Mouse (Mus musculus) 3T3-L1 (cell line): Measurements from ENCODE around the gene Dhrs1.

ENCODE experiments used
- DNase-seq: peaks from one replicate; pipeline ENCODE4 v3.0.0-alpha.2; 2015; ENCODE audit warnings: low read depth, low spot score

Gene Dhrs1

DNA sequence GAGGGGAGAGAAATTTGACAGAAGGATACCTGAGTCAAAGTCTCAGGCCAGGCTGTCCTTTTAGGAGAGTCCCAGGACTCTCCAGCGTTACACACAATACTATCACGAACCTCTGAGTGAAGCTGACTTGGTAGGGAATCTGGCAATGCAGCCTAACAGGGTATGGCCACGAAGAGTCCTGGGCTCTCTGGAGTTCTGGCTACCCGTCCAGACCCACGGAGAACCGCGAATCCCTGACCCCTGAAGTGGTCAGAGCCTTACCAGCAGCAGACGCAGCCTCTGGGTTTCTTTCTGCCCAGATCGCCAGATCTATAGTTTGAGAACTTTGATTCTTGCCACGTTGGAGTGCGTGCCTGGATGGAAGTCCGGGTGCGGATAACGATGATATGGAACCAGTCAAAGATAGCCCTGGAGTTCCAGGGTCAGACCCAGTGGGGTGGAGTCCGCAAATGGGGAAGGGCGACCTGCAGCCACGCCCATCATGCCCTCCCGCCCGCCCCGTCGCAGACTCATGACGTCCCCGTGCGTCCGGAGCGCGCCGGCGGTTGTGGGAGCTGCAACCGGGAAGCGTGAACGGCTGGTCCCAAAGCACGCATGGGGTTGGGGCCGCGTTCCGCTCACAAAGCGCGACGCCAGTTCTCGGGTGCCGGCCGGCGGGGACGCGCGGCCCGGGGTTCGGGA lies at the start of gene Dhrs1, which contains the start of gene Nop9:
Dhrs1 (minus strand) TSS at position 511 of the 681 bp plus-strand sequence.
Nop9 (plus strand) TSS at position 514 of the 681 bp plus-strand sequence.
- peak; percentile 71 for DNase-seq

DNA sequence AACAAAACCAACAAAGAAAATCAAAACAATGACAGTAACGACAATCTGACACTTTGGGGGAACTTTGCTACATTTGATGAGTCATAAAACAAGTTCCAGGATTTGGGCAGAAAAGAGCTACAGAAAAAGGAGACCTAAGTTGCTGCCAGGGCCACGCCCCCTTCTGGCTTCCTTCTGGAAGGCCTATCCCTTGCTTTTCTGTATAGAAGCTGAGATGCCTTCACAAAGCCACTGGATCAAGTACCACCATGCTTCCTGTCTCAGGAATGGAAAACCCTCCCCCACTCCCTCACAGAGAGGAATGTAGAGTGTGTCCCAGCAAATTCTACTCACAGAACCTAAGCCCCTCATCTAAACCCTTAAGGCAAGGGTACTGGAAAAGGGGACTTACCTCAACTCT lies 48.5 kb upstream of the Dhrs1 start:
- peak; percentile 85 for DNase-seq

DNA sequence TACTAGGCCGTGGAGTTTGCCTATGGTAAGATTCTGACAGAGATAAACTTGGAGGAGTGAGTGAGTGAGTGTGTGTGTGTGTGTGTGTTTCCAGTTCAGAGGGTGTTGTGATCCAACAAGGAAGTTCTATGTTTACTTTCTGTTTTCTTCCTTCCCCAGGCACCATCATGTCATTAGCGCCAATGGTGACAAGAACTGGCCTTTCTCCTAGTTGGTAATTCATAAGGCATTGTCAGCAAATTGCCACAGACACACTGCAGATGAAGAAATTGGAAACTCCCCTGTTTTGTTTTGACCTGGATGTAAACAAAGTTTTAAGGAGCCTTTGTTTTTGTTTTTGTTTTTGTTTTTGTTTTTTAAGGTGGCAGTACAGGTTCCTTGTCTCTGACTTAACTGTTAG lies 48.0 kb upstream of the Dhrs1 start:
- no peak for DNase-seq

DNA sequence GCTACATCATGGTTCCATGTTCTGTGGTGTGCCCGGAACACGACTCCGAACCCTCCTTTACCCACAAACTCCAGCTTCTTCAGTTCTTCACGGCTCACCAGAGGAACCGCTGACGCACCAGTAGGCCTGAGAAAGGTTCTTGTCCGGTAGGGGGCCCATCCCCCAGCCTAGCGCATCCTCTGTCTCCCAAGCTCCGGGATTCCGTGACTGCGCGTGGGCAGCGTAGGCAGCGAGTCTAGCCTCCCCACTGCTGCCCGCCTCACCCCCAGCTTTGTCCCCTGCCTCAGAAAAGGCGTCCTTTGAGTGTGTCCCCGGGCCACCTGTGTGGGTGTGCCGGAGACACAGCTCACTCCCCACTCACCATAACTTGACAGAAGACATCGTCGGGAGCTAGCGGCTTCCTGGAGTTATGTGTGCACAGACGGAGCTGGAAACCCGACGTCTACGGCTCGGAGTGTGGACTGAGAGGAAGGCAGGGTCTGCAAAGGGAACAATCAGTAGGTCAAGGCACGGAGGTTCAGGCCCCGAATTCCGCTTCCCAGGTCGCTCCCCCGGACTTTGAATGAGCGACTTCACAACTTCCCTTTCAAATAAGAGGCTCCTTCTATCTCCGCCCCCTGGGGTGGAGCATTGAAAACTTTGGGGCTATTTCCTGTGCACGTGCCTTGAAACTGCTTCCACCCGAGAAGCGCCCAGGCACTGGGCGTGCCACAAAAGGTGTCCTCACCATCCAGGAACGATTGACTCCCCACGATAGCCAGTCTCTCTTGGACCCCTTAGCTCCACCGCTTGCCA lies 43.0 kb upstream of the Dhrs1 start, which contains the start of gene Ripk3:
Ripk3 (minus strand) TSS at position 610 of the 795 bp plus-strand sequence.
- DNase-seq = peak; percentile 35

DNA sequence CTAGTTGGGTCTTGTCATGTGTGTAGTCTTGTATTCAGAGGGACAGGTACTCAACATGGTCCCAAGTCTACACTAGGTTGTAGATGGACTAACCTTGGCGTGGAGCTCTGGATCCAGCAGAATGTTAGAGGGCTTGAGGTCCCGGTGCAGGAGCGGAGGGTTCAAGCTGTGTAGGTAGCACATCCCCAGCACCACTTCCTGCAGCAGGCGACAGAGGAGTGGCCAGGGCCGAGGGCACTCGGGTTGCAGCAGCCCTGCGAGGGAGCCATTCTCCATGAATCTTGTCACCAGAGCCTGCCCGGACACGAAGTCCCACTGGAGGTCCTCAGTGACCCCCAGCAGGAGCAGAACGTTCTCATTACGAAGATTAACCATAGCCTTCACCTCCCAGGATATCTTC lies 42.2 kb upstream of the Dhrs1 start:
- no peak for DNase-seq

DNA sequence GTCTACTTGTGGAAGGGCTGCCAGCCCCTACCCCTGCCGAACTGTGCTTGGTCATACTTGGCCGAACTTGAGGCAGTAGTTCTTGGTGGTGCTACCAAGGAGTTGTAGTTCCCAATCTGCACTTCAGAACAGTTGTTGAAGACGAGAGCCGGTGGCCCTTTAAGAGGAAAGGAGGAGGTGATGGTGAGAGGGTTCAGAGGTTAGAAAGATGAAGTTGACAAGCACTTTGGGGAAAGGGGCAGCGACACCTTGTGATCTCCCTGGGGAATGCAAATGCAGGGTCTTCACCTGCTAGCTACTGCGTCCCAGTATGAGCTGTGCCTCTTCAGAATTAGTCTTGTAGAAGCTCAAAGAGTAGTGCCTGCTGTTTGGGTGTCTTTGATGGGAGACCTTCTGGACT lies 39.7 kb upstream of the Dhrs1 start:
- DNase-seq = no peak

DNA sequence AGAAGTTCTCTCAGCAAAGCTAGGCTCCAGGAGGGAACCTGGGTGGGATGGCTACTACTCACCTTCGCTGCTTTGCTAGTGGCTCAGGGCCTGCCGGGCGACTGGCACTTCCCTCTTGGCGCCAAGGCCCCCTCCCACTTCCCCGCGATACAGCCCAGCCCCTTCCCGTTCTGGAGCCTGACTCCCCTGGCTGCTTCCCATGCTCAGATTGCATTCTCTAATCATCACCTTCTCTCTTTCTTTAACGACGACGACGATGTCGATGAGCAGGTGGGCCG lies 38.4 kb upstream of the Dhrs1 start, which contains the start of gene Adcy4:
Adcy4 (minus strand) TSS at position 138 of the 278 bp plus-strand sequence.
- no peak for DNase-seq

DNA sequence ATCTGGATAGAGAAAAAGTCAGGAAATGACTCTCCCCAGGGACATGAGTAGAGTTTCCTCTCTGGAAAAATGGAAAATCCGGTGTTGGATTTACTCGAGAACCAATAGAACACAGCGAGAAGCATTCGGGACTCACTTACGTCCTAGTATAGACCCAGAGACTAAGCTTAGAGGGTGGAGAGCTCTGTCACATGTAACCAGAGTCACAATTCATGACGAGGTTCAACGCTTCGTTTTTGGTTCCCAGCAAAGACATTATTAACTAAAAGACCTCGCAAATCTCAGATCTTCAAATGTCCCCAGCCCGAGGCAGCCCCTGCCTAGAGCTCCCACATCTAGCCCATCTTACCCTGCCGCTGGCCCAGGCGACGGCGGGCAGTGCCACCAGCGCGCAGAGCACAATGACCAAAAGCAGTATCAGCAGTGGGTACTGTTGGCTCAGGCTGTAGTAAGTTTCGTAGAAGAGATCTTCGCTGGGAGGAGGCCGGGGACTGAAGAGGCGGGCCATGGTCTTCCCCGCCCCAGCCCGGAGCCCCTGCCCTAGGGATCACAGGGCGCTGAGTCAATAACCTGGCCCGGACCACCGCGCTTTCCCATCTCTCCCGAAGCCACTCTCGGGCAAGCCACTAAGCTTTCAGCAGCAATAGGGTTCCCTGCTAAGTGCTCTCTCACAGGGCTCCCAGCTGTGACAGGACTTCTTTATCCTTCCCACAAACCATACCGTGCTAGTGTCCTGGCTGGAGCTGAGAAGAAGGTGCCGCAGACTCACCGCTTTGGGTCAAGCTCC lies 37.9 kb upstream of the Dhrs1 start:
- DNase-seq = peak; percentile 68

DNA sequence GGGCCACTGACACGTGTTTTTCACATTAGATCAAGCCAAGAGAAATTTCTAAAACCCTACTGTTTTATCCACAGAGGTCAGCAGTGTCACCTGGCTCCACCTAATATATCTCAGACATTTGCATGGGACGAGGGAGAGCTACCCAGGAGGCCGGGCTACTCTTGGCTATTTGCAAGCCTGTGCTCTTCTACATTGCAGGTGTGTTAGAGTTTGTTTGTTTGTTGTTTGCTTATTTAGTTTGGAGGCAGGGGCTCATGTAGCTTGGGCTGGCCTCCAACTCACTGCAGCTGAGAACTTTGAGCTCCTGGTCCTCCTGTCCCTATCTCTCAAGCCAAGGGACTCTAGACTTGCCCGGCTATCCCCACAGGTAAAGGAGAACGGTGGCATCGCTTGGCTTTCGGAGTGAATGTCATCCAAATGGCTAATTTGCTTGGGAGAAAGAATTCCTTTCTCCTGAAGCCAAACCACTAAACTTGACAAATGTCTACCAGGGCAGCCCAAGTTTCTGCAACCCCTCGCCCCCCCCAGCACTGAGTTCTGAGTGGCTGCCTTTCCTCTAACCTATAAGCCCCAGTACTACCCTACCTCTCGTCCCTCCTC lies 37.0 kb upstream of the Dhrs1 start:
- no peak for DNase-seq

DNA sequence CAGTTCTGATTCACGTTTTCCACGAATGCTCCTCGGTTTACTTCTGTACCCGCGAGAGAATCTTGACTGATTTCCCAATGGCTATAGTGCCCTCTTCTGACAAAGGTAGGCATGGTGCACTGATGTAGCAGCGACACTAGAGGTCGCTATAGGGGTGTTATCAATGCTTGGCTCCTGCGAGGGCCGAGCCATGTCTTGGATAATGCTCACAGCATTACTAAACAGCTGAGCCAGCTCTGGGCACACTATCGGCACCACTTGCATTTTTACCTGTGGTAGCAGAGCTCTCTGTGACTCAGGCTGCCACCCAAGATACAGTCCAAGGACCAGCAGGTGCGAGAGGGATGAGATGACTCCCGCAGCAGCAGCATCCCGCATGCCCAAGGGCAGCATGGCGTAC lies 35.8 kb upstream of the Dhrs1 start:
- DNase-seq = peak; percentile 84

DNA sequence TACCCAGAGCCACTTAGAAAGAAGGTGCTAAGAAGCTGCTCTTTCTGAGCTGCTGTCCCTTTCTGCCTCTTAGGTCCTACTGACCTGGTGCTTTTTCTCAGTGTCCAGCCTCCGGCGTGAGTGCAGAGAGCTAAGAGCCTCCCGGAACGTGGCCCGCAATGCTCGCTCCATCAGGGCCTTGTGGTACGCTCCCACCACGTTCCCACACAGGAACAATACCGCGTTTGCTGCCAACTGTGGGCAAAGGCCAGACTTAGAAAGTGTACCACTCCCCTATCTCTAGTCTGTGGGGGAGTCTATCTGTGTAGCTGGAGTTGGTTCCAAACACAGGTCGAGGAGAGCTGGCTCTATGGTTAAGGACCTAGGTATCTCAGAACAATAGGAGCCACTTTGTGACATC lies 35.2 kb upstream of the Dhrs1 start:
- DNase-seq = no peak

DNA sequence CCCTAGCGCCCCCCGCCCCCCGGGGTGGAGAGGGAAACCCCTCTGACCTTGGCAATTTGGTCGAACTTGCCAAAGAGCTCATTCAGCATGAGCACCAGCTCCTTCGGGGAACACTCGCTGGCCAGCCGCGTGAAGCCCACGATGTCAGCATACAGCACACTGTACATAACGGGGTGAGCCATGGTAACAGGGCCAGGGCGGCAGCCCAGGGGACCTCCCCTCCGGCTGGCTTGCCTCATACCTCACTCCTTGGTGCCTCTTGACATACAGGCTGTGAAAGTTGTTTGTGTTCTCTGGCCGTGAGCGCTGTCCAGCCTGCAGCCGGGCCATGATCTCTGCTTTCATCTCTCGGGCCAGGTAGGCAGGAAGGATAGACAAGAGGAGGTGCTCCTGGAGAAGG lies 34.2 kb upstream of the Dhrs1 start:
- no peak for DNase-seq

DNA sequence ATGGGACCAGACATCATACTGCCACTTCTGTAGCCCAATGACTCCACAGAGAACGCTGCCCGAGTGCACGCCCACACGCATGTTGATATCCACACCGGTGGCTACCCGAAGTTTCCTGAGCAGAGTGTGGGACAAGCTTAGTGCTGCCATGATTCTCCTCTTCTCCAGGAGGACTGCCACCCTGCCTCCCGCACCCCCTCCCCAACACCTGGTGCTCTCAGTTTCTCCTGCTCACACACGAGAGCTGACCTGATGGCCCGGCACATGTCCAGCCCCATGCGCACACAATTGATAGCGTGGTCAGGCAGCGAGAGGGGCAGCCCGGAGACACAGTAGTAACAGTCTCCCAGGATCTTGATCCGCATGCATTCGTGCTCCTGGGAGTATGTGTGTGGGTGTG lies 33.2 kb upstream of the Dhrs1 start:
- no peak for DNase-seq

DNA sequence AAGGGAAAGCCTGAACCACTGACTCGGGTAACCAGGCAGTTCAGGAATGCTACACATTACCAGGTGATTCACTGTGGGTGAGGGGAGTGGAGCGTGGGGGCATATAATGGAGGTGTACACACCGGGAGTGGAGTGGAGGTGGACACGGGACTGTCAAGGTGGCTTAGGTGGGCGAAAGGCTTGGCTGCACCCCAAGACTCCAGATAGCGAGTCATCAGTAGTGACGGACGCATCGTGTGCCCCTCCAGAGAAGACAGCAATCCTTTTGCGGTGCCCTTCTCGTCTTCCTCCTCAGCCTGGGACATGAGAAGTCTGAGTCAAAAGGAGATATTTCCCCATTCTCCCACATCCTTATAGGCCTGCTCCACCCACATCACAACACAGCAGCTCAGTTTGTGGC lies 32.3 kb upstream of the Dhrs1 start:
- no peak for DNase-seq

DNA sequence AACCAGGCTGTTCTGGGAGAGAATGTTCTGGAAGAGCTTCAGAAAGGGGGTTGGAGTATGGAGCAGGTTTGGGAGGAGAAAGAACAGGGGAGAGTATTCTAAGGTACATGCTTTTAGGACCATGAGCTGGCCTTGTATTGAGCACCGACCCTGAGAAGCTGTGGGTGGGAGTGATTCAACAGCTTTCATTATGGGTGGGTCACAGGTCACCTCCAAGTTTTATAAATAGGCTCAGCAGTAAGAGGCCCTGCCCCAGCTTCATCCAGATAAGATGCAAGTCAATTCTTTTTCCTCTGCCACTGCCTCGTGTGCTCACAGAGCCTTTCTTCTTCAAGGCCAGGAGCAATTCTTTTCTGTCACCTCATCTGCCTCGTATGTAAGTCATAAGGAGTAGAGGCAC lies 31.7 kb upstream of the Dhrs1 start:
- DNase-seq = no peak

DNA sequence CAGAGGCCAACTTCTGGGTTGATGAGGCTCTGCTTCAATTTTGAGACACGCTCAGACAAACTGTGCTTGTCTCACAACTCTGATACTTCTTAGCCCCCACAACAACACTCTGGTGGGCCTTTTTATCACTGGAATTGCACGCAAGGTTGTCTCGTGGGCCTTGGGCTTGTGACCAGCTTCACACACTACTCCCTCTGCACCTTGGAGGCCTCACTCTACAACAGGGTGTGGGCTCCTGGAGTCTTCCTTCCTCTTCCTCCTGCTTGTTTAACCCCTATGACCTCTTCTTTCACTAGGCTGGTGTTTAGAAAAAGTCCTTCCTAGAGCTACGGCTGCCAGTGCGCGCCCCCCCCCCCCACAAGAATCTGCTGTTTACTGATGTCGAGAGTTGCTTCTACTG lies 31.2 kb upstream of the Dhrs1 start:
- DNase-seq = no peak

DNA sequence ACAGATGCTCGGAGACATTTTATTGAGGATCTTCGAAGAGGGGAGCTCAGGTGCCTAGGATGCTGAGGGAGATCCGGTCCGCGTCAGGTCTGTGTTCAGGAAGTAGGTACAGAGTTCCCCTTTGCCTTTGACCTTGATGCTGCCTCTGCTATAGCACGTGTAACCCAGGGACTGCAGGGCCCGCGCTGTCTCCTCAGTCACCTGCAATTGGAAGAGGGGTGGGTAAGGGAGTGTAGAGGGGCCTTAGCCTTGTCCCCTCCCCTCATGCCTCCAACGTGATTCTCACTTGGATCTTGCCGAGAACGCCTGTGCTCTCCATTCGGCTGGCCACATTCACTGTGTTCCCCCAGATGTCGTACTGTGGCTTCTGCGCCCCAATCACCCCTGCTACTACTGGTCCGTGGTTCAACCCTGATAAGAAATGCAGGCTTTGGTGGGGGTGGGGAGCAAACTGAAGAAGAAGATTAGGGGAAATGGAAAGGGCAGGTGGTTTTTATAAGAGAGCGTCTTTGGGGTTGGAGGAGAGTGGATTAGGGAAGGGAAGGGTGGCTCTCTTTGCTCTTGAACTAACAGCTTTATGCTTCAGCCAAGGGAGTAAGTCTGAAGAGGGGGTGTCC lies 23.7 kb upstream of the Dhrs1 start:
- DNase-seq = no peak

DNA sequence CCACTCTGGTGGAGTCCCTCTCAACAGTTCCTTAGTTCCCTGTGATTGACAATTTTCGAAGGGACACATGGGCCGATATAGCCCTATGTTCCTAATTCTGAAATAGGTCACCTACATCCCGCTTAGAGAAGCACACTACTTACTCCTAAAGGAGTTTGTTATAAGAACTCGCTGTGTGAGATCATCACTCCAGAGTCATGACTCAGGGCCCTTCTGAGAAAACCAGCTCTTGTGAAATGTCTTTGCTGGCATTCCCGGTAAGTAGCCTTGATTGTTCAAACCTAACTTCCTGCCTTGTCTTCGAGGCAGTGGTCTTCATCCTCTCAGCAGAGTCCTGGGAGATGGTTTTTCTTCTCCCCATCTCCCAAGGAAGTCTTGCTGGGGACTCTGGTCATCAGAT lies 23.1 kb upstream of the Dhrs1 start:
- peak; percentile 61 for DNase-seq

DNA sequence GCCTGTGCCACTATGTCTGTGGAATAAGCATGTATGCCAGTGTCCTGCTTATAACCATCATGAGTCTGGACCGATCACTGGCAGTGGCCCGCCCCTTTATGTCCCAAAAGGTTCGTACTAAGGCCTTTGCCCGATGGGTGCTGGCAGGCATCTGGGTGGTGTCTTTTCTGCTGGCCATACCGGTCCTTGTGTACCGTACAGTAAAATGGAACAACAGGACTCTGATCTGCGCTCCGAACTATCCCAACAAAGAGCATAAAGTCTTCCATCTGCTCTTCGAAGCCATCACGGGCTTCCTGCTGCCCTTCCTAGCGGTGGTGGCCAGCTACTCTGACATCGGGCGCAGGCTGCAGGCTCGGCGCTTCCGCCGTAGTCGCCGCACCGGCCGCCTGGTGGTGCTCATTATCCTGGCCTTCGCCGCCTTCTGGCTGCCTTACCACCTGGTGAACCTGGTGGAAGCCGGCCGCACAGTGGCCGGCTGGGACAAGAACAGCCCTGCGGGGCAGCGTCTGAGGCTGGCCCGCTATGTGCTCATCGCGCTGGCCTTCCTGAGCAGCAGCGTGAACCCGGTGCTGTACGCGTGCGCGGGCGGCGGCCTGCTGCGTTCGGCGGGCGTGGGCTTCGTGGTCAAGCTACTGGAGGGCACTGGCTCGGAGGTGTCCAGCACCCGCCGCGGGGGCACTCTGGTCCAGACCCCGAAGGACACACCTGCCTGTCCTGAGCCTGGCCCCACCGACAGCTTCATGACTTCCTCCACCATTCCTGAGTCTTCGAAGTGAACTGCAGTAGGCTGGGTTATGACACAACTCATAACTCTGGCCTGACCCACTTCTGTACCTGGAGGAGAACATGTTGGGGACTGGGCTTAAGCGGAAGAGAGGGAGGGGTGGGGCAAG lies 22.3 kb upstream of the Dhrs1 start:
- DNase-seq = no peak

DNA sequence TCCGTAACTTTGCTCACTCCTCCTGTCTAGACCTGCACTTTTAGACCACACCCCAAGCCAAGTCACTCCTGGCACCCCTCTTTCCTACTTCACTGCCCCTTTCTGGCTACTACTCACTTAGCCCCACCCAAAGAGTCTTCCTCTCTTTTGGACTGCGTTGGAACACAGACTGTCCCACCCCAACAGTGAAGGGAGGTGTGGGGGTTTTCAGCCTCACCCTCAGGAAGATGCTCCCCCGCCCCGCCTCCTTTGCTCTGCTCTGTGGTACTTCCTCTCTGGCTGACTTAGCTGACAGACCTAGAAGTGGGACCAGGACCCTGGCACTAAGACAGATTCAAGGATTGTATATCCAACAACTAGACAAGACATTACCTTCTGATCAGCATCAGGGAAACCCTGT lies 20.2 kb upstream of the Dhrs1 start, which contains the start of gene Ltb4r1:
Ltb4r1 (plus strand) TSS at position 267 of the 400 bp plus-strand sequence.
- no peak for DNase-seq
